Mouse (Mus musculus) midbrain, embryonic 15.5 days (tissue): Measurements from ENCODE around the gene C1rl. TPM values are rescaled to one million over a fixed set of nuclear protein-coding genes. Genes with fewer than 3 reads are reported as not detected.
"Not testable (repeated sequence)": the region's sequence is repeated elsewhere in the genome, so short reads cannot be mapped to it uniquely, and the experiment has no call there.

Source experiments
- ATAC-seq: fragments of 200-750 bp; cut with Nextera tagmentation; replicated peaks from 2 replicates; pipeline ENCODE4 v1.8.0; 2017; ENCODE audit warnings: moderate TSS enrichment
- H3K27ac ChIP-seq: fragments of 300-500 bp; sonication (generic); 2 replicates; pipeline ENCODE4 v1.5.1; 2015; ENCODE audit warnings: mild to moderate bottlenecking, inconsistent platforms
- H3K27me3 ChIP-seq: fragments of 300-500 bp; sonication (generic); replicated peaks from 2 replicates; pipeline ENCODE4 v1.6.1; 2015; ENCODE audit warnings: inconsistent platforms
- H3K36me3 ChIP-seq: fragments of 300-500 bp; sonication (generic); replicated peaks from 2 replicates; pipeline ENCODE4 v1.6.1; 2015; ENCODE audit warnings: inconsistent platforms
- H3K4me1 ChIP-seq: fragments of 300-500 bp; sonication (generic); 2 replicates; pipeline ENCODE4 v1.6.1; 2015; ENCODE audit warnings: inconsistent platforms
- H3K4me2 ChIP-seq: fragments of 300-500 bp; sonication (generic); 2 replicates; pipeline ENCODE4 v1.6.1; 2015; ENCODE audit warnings: inconsistent platforms, mild to moderate bottlenecking, moderate library complexity
- H3K4me3 ChIP-seq: fragments of 300-500 bp; sonication (generic); 2 replicates; pipeline ENCODE4 v1.5.1; 2015; ENCODE audit warnings: mild to moderate bottlenecking, inconsistent platforms
- H3K9ac ChIP-seq: fragments of 300-500 bp; sonication (generic); 2 replicates; pipeline ENCODE4 v1.6.1; 2015; ENCODE audit warnings: mild to moderate bottlenecking, inconsistent platforms
- H3K9me3 ChIP-seq: fragments of 300-500 bp; sonication (generic); 2 replicates; pipeline ENCODE4 v1.6.1; 2016; ENCODE audit warnings: inconsistent platforms
- WGBS: fragments of 180-500 bp; shearing (Covaris S2); methylation state at CpG from one replicate; pipeline ENCODE4 v1.1.7; 2015; ENCODE audit warnings: mixed read lengths; 5-methylcytosine and 5-hydroxymethylcytosine counted together
- polyA plus RNA-seq: library from polyadenylated mRNA; unstranded; fragments of >200 nt; fragmentation: Nextera tagmentation; extraction: Ambion mirVana; gene quantifications from 2 replicates; pipeline ENCODE4 v1.2.1, GENCODE M21; 2015

C1rl gene
- polyA plus RNA-seq, 1 experiment from 2014 or later: 0.30 TPM

- no peaks in the 10 kb centered on the region for H3K9me3 ChIP-seq
- peaks cover 20% of the 10 kb centered on the region for H3K36me3 ChIP-seq
- H3K9ac ChIP-seq: no peak overlapping the region
- peaks cover 17% of the 10 kb centered on the region for H3K4me1 ChIP-seq
- no peak overlapping the region for H3K4me2 ChIP-seq
- H3K27me3 ChIP-seq: no peaks in the 10 kb centered on the region
- H3K27ac ChIP-seq: no peak overlapping the region
- H3K4me3 ChIP-seq: no peak overlapping the region
- WGBS: 84% methylated on average over 11 of the region's 11 CpGs
- no peak for ATAC-seq
Measured at GRCm38 (mm10) chr6:124458505-124458904, 34.4 kb upstream of the C1rl start.

GRCm38 (mm10) chr6:124459388-124459787 lies 33.5 kb upstream of the C1rl start:
- H3K4me1 ChIP-seq: peaks cover 17% of the 10 kb centered on the region
- 86% methylated on average over 4 of the region's 4 CpGs for WGBS
- H3K4me2 ChIP-seq: no peak overlapping the region
- no peak overlapping the region for H3K27ac ChIP-seq
- H3K9me3 ChIP-seq: no peaks in the 10 kb centered on the region
- peaks cover 20% of the 10 kb centered on the region for H3K36me3 ChIP-seq
- no peak overlapping the region for H3K9ac ChIP-seq
- no peak for ATAC-seq
- no peak overlapping the region for H3K4me3 ChIP-seq
- H3K27me3 ChIP-seq: no peaks in the 10 kb centered on the region

- H3K9me3 ChIP-seq: no peaks in the 10 kb centered on the region
- peak overlapping the region; percentile 83 for H3K9ac ChIP-seq
- H3K4me2 ChIP-seq: peak overlapping the region; percentile 75
- H3K36me3 ChIP-seq: peaks cover 11% of the 10 kb centered on the region; the same call in 1 of the 2 replicates
- no peaks in the 10 kb centered on the region for H3K27me3 ChIP-seq
- peak; percentile 41 for ATAC-seq
- peaks cover 27% of the 10 kb centered on the region for H3K4me1 ChIP-seq
- 16% methylated on average over 8 of the region's 8 CpGs for WGBS
- H3K27ac ChIP-seq: peak overlapping the region; percentile 92
- H3K4me3 ChIP-seq: peak overlapping the region; percentile 75
Measured at GRCm38 (mm10) chr6:124463881-124464291, 29.0 kb upstream of the C1rl start.

GRCm38 (mm10) chr6:124464305-124465271 lies 28.3 kb upstream of the C1rl start, which contains the start of gene Clstn3:
Gene Clstn3 (minus strand): TSS chr6:124464794.
- Histone ChIP-seq H3K4me3 (peak within 1 kb of the TSS; percentile 75), H3K4me2 (peak within 1 kb of the TSS; percentile 75), H3K27me3 (no peaks in the 10 kb centered on the region), H3K36me3 (peaks cover 11% of the 10 kb centered on the region; the same call in 1 of the 2 replicates), H3K9me3 (no peaks in the 10 kb centered on the region), H3K9ac (peak within 1 kb of the TSS; percentile 83), H3K4me1 (peaks cover 27% of the 10 kb centered on the region), H3K27ac (peak within 1 kb of the TSS; percentile 92)
- 6% methylated on average over 27 of the region's 27 CpGs for WGBS
- ATAC-seq: peak; percentile 98

GRCm38 (mm10) chr6:124465299-124465698 lies 27.6 kb upstream of the C1rl start:
- 0 out of 2 replicates have a peak, but pooled peaks have one; percentile 2 for ATAC-seq
- WGBS: 28% methylated on average over 6 of the region's 6 CpGs

GRCm38 (mm10) chr6:124465729-124466128 lies 27.2 kb upstream of the C1rl start:
- H3K36me3 ChIP-seq: peaks cover 8% of the 10 kb centered on the region; the same call in 1 of the 2 replicates
- peak overlapping the region; percentile 83; the same call in 1 of the 2 replicates for H3K9ac ChIP-seq
- H3K27me3 ChIP-seq: no peaks in the 10 kb centered on the region
- H3K4me3 ChIP-seq: peak overlapping the region; percentile 75; the same call in 1 of the 2 replicates
- peak overlapping the region; percentile 75 for H3K4me2 ChIP-seq
- no peaks in the 10 kb centered on the region for H3K9me3 ChIP-seq
- ATAC-seq: no peak
- H3K4me1 ChIP-seq: peaks cover 27% of the 10 kb centered on the region
- WGBS: 76% methylated on average over 6 of the region's 6 CpGs
- H3K27ac ChIP-seq: peak overlapping the region; percentile 92; the same call in 1 of the 2 replicates

More at GRCm38 (mm10) chr6:124465299-124465698, 27.6 kb upstream of the C1rl start:
- H3K4me3 ChIP-seq: peak overlapping the region; percentile 75
- peaks cover 27% of the 10 kb centered on the region for H3K4me1 ChIP-seq
- peak overlapping the region; percentile 75 for H3K4me2 ChIP-seq
- peak overlapping the region; percentile 92 for H3K27ac ChIP-seq
- peak overlapping the region; percentile 83 for H3K9ac ChIP-seq
- H3K27me3 ChIP-seq: no peaks in the 10 kb centered on the region
- peaks cover 11% of the 10 kb centered on the region; the same call in 1 of the 2 replicates for H3K36me3 ChIP-seq
- H3K9me3 ChIP-seq: no peaks in the 10 kb centered on the region

GRCm38 (mm10) chr6:124471121-124471520 lies 21.8 kb upstream of the C1rl start:
- H3K4me2 ChIP-seq: no peak overlapping the region
- WGBS: 93% methylated on average over 3 of the region's 3 CpGs
- ATAC-seq: no peak
- H3K27ac ChIP-seq: no peak overlapping the region
- no peaks in the 10 kb centered on the region for H3K4me1 ChIP-seq
- no peak overlapping the region for H3K4me3 ChIP-seq
- no peaks in the 10 kb centered on the region for H3K36me3 ChIP-seq
- H3K9ac ChIP-seq: no peak overlapping the region
- H3K9me3 ChIP-seq: no peaks in the 10 kb centered on the region
- H3K27me3 ChIP-seq: no peaks in the 10 kb centered on the region

- not testable (repeated sequence) for H3K27me3 ChIP-seq, H3K9me3 ChIP-seq, H3K27ac ChIP-seq, H3K36me3 ChIP-seq, H3K9ac ChIP-seq, ATAC-seq, H3K4me1 ChIP-seq, H3K4me3 ChIP-seq, H3K4me2 ChIP-seq
- WGBS: 89% methylated on average over 6 of the region's 6 CpGs
Measured at GRCm38 (mm10) chr6:124471783-124472638, 20.9 kb upstream of the C1rl start.

GRCm38 (mm10) chr6:124472801-124473200 lies 20.1 kb upstream of the C1rl start:
- Histone ChIP-seq H3K9ac (no peak overlapping the region), H3K27ac (no peak overlapping the region), H3K9me3 (no peaks in the 10 kb centered on the region), H3K4me3 (no peak overlapping the region), H3K4me2 (no peak overlapping the region), H3K36me3 (no peaks in the 10 kb centered on the region), H3K4me1 (no peaks in the 10 kb centered on the region), H3K27me3 (no peaks in the 10 kb centered on the region)
- 29% methylated on average over 6 of the region's 6 CpGs for WGBS
- no peak for ATAC-seq

- Histone ChIP-seq H3K9ac (no peak overlapping the region), H3K9me3 (no peaks in the 10 kb centered on the region), H3K36me3 (no peaks in the 10 kb centered on the region), H3K4me3 (no peak overlapping the region), H3K4me1 (no peaks in the 10 kb centered on the region), H3K4me2 (no peak overlapping the region), H3K27me3 (no peaks in the 10 kb centered on the region), H3K27ac (no peak overlapping the region)
- 85% methylated on average over 11 of the region's 11 CpGs for WGBS
- ATAC-seq: no peak
Measured at GRCm38 (mm10) chr6:124474621-124475020, 18.3 kb upstream of the C1rl start.

GRCm38 (mm10) chr6:124475335-124476075 lies 17.4 kb upstream of the C1rl start:
- H3K9ac ChIP-seq: not testable (repeated sequence)
- WGBS: 93% methylated on average over 8 of the region's 11 CpGs

More at GRCm38 (mm10) chr6:124475335-124476075, 17.4 kb upstream of the C1rl start:
- H3K27me3 ChIP-seq, ATAC-seq, H3K4me2 ChIP-seq, H3K27ac ChIP-seq, H3K4me3 ChIP-seq, H3K9me3 ChIP-seq, H3K4me1 ChIP-seq, H3K36me3 ChIP-seq: not testable (repeated sequence)
